Mouse (Mus musculus) neural tube, embryonic 15.5 days (tissue): ENCODE data around the gene S100a5. TPM values are rescaled to one million over a fixed set of nuclear protein-coding genes. Genes with fewer than 3 reads are reported as not detected.

Experiments
- ATAC-seq: fragments of 200-750 bp; cut with Nextera tagmentation; 2 replicates; pipeline ENCODE4 v1.8.0; 2017; ENCODE audit warnings: mild to moderate bottlenecking, moderate TSS enrichment, moderate library complexity; ENCODE audit not compliant: low FRiP score
- H3K27ac ChIP-seq: fragments of 300-500 bp; sonication (generic); replicated peaks from 2 replicates; pipeline ENCODE4 v1.5.1; 2015; ENCODE audit warnings: mild to moderate bottlenecking, inconsistent platforms
- H3K27me3 ChIP-seq: fragments of 300-500 bp; sonication (generic); replicated peaks from 2 replicates; pipeline ENCODE4 v1.6.1; 2015; ENCODE audit warnings: inconsistent platforms
- H3K36me3 ChIP-seq: fragments of 300-500 bp; sonication (generic); 2 replicates; pipeline ENCODE4 v1.6.1; 2015; ENCODE audit warnings: inconsistent platforms
- H3K4me1 ChIP-seq: fragments of 300-500 bp; sonication (generic); 2 replicates; pipeline ENCODE4 v1.6.1; 2015; ENCODE audit warnings: inconsistent platforms
- H3K4me2 ChIP-seq: fragments of 300-500 bp; sonication (generic); 2 replicates; pipeline ENCODE4 v1.6.1; 2015; ENCODE audit warnings: inconsistent platforms, mild to moderate bottlenecking, moderate library complexity
- H3K4me3 ChIP-seq: fragments of 300-500 bp; sonication (generic); replicated peaks from 2 replicates; pipeline ENCODE4 v1.5.1; 2015; ENCODE audit warnings: mild to moderate bottlenecking, inconsistent platforms
- H3K9ac ChIP-seq: fragments of 300-500 bp; sonication (generic); replicated peaks from 2 replicates; pipeline ENCODE4 v1.6.1; 2015; ENCODE audit warnings: mild to moderate bottlenecking, inconsistent platforms
- H3K9me3 ChIP-seq: fragments of 300-500 bp; sonication (generic); replicated peaks from 2 replicates; pipeline ENCODE4 v1.6.1; 2016; ENCODE audit warnings: inconsistent platforms
- WGBS: fragments of 180-500 bp; shearing (Covaris S2); methylation state at CpG from one replicate; pipeline ENCODE4 v1.1.7; 2015; ENCODE audit warnings: mixed read lengths; 5-methylcytosine and 5-hydroxymethylcytosine counted together
- polyA plus RNA-seq: library from polyadenylated mRNA; unstranded; fragments of >200 nt; fragmentation: Nextera tagmentation; extraction: Ambion mirVana; gene quantifications from 2 replicates; pipeline ENCODE4 v1.2.1, GENCODE M21; 2015

Gene S100a5
- polyA plus RNA-seq, 1 experiment from 2014 or later = not detected

GRCm38 (mm10) chr3:90601486-90602110, 6.7 kb upstream of the S100a5 start, which contains the start of gene Gm42674:
Gm42674 (plus strand) TSS chr3:90601904.
- Histone ChIP-seq H3K36me3 (no peaks in the 10 kb centered on the region), H3K4me1 (peaks cover 5% of the 10 kb centered on the region; the same call in 1 of the 2 replicates), H3K9me3 (no peaks in the 10 kb centered on the region), H3K27me3 (no peaks in the 10 kb centered on the region), H3K4me2 (no peak within 1 kb of the TSS), H3K4me3 (no peak within 1 kb of the TSS), H3K27ac (no peak within 1 kb of the TSS), H3K9ac (no peak within 1 kb of the TSS)
- no peak for ATAC-seq
- 88% methylated on average over 11 of the region's 11 CpGs for WGBS

GRCm38 (mm10) chr3:90603623-90604022, 4.7 kb upstream of the S100a5 start, which contains the start of gene S100a4:
S100a4 (plus strand) TSS chr3:90603771.
- WGBS = 70% methylated on average over 3 of the region's 3 CpGs
- Histone ChIP-seq H3K27me3 (no peaks in the 10 kb centered on the region), H3K36me3 (no peaks in the 10 kb centered on the region), H3K9me3 (no peaks in the 10 kb centered on the region), H3K4me1 (peaks cover 5% of the 10 kb centered on the region; the same call in 1 of the 2 replicates), H3K4me2 (no peak within 1 kb of the TSS), H3K27ac (no peak within 1 kb of the TSS), H3K9ac (no peak within 1 kb of the TSS), H3K4me3 (no peak within 1 kb of the TSS)
- no peak for ATAC-seq

- Histone ChIP-seq H3K9me3 (no peaks in the 10 kb centered on the region), H3K27me3 (no peaks in the 10 kb centered on the region), H3K4me1 (peaks cover 5% of the 10 kb centered on the region; the same call in 1 of the 2 replicates), H3K4me2 (no peak overlapping the region), H3K27ac (no peak overlapping the region), H3K36me3 (no peaks in the 10 kb centered on the region), H3K4me3 (no peak overlapping the region), H3K9ac (no peak overlapping the region)
- 35% methylated on average over 4 of the region's 4 CpGs for WGBS
- no peak for ATAC-seq
Observed at GRCm38 (mm10) chr3:90604416-90604815, 3.9 kb upstream of the S100a5 start.

DNA sequence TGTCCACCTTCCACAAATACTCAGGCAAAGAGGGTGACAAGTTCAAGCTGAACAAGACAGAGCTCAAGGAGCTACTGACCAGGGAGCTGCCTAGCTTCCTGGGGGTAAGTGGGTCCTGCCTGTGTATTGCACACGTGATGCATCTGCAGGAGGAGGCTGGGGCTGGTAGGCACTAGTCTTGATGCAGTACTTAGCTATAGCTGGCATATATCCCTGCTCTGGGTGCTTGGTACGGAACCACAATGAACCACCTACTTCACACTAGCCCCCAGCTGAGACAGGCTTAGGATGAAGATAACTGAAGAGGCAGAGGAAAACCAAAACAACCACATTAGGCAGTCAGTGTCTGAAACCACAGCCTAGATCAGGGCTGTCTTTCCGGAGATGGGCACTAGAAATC, 3.3 kb upstream of the S100a5 start:
- Histone ChIP-seq H3K4me1 (peaks cover 5% of the 10 kb centered on the region; the same call in 1 of the 2 replicates), H3K36me3 (no peaks in the 10 kb centered on the region), H3K4me3 (no peak overlapping the region), H3K27me3 (no peaks in the 10 kb centered on the region), H3K4me2 (no peak overlapping the region), H3K9me3 (no peaks in the 10 kb centered on the region), H3K27ac (no peak overlapping the region), H3K9ac (no peak overlapping the region)
- no peak for ATAC-seq
- WGBS = 87% methylated on average over 3 of the region's 3 CpGs

DNA sequence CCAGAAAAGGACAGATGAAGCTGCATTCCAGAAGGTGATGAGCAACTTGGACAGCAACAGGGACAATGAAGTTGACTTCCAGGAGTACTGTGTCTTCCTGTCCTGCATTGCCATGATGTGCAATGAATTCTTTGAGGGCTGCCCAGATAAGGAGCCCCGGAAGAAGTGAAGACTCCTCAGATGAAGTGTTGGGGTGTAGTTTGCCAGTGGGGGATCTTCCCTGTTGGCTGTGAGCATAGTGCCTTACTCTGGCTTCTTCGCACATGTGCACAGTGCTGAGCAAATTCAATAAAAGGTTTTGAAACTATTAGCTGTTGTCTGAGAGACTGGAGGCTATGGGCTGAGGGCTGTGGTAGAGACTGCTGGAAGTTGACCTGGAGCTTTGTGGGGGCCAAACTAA, 2.6 kb upstream of the S100a5 start:
- ATAC-seq = no peak
- Histone ChIP-seq H3K4me3 (no peak overlapping the region), H3K27me3 (no peaks in the 10 kb centered on the region), H3K4me1 (peaks cover 5% of the 10 kb centered on the region; the same call in 1 of the 2 replicates), H3K36me3 (no peaks in the 10 kb centered on the region), H3K9me3 (no peaks in the 10 kb centered on the region), H3K9ac (no peak overlapping the region), H3K27ac (no peak overlapping the region), H3K4me2 (no peak overlapping the region)
- WGBS = 88% methylated on average over 2 of the region's 2 CpGs

- H3K27ac ChIP-seq = no peak overlapping the region
- H3K27me3 ChIP-seq = no peaks in the 10 kb centered on the region
- H3K9ac ChIP-seq = no peak overlapping the region
- 91% methylated on average over 6 of the region's 6 CpGs for WGBS
- ATAC-seq = no peak
- no peaks in the 10 kb centered on the region for H3K9me3 ChIP-seq
- peaks cover 5% of the 10 kb centered on the region; the same call in 1 of the 2 replicates for H3K4me1 ChIP-seq
- no peaks in the 10 kb centered on the region for H3K36me3 ChIP-seq
- H3K4me3 ChIP-seq = no peak overlapping the region
- no peak overlapping the region for H3K4me2 ChIP-seq
Observed at GRCm38 (mm10) chr3:90606185-90606584, 2.1 kb upstream of the S100a5 start.

DNA sequence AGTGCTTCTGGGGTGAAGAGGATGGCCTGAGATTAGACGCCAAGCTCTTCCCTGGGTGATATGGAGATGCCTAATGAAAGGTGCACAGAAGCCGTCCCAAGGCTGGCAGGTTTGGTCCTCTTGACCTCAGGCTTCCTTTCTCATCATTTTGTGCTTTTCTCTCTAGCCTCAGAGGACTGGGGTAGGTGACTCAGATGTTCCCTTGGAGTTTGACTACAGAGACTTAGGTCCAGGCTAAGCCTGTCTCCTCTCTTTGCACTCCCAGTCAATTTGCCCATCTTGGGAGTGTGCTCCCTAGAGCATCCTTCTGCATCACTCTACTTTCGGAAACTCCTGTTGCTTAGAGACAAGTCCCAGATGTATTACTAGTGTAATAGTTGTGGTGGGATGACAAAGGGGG, 962 bp upstream of the S100a5 start:
- Histone ChIP-seq H3K4me3 (no peak overlapping the region), H3K4me1 (peaks cover 5% of the 10 kb centered on the region; the same call in 1 of the 2 replicates), H3K9ac (no peak overlapping the region), H3K9me3 (no peaks in the 10 kb centered on the region), H3K27ac (no peak overlapping the region), H3K4me2 (no peak overlapping the region), H3K27me3 (no peaks in the 10 kb centered on the region), H3K36me3 (no peaks in the 10 kb centered on the region)
- WGBS = 85% methylated on average over 3 of the region's 3 CpGs
- no peak for ATAC-seq

GRCm38 (mm10) chr3:90609102-90609501, 779 bp downstream of the S100a5 start:
- H3K27ac ChIP-seq = no peak overlapping the region
- peaks cover 5% of the 10 kb centered on the region; the same call in 1 of the 2 replicates for H3K27me3 ChIP-seq
- H3K9ac ChIP-seq = no peak overlapping the region
- ATAC-seq = no peak
- peaks cover 10% of the 10 kb centered on the region for H3K4me1 ChIP-seq
- H3K9me3 ChIP-seq = no peaks in the 10 kb centered on the region
- H3K4me2 ChIP-seq = no peak overlapping the region
- H3K4me3 ChIP-seq = no peak overlapping the region
- H3K36me3 ChIP-seq = no peaks in the 10 kb centered on the region

- WGBS = 92% methylated on average over 3 of the region's 3 CpGs
- no peak for ATAC-seq
- no peak overlapping the region for H3K4me3 ChIP-seq
Observed at GRCm38 (mm10) chr3:90611494-90611893, 3.2 kb downstream of the S100a5 start.

GRCm38 (mm10) chr3:90612061-90612460, 3.7 kb downstream of the S100a5 start:
- H3K9me3 ChIP-seq = no peaks in the 10 kb centered on the region
- H3K9ac ChIP-seq = no peak overlapping the region
- peaks cover 5% of the 10 kb centered on the region for H3K4me1 ChIP-seq
- no peak overlapping the region for H3K27ac ChIP-seq
- ATAC-seq = no peak
- no peak overlapping the region for H3K4me2 ChIP-seq
- peaks cover 5% of the 10 kb centered on the region; the same call in 1 of the 2 replicates for H3K27me3 ChIP-seq
- H3K36me3 ChIP-seq = no peaks in the 10 kb centered on the region
- WGBS = 67% methylated on average over 4 of the region's 4 CpGs
- H3K4me3 ChIP-seq = no peak overlapping the region

More at GRCm38 (mm10) chr3:90611494-90611893, 3.2 kb downstream of the S100a5 start:
- no peak overlapping the region for H3K9ac ChIP-seq
- H3K27me3 ChIP-seq = peaks cover 5% of the 10 kb centered on the region; the same call in 1 of the 2 replicates
- H3K27ac ChIP-seq = no peak overlapping the region
- H3K36me3 ChIP-seq = no peaks in the 10 kb centered on the region
- H3K4me2 ChIP-seq = no peak overlapping the region
- no peaks in the 10 kb centered on the region for H3K9me3 ChIP-seq
- H3K4me1 ChIP-seq = peaks cover 5% of the 10 kb centered on the region

DNA sequence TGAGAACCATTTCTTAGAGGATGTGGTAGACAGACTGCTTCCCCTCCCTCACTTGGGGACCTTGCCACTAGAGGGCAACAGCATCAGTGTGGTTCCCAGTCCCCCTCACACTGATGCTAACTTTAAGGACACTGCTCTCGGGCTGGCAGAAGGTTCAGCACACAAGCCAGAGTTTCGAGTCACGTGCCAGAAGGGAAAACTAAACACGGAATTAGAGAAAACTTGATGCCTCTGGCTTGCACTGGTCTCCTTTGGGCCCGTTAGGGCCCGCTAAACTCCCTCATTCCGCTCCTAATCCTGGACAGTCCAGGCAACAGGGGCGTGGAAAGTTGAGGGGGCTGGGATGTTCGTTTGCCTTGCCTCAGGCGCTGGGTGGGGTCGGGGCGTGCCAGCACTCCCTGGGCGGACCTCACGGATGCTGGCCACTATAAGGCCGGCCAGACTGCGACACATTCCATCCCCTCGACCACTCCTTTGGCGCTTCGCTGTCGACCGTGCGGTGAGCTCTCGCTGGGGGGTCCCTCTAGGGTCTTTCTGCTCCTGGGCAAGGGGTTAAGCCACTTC, 4.5 kb downstream of the S100a5 start, which contains the start of gene S100a6:
TSS of gene S100a6 (plus strand) at position 155 of the 564 bp plus-strand sequence.
- H3K4me2 ChIP-seq = peak within 1 kb of the TSS; percentile 67
- WGBS = under 1% methylated on average over 23 of the region's 23 CpGs
- no peaks in the 10 kb centered on the region for H3K9me3 ChIP-seq
- peak within 1 kb of the TSS; percentile 23 for H3K9ac ChIP-seq
- H3K4me3 ChIP-seq = peak within 1 kb of the TSS; percentile 32
- no peaks in the 10 kb centered on the region for H3K36me3 ChIP-seq
- no peak within 1 kb of the TSS for H3K27ac ChIP-seq
- peaks cover 5% of the 10 kb centered on the region for H3K4me1 ChIP-seq
- peaks cover 5% of the 10 kb centered on the region; the same call in 1 of the 2 replicates for H3K27me3 ChIP-seq
- ATAC-seq = peak; percentile 63; the same call in 1 of the 2 replicates
